Mouse (Mus musculus) hindbrain, embryonic 10.5 days (tissue): ENCODE data around the gene Zfp106. TPM values are rescaled to one million over a fixed set of nuclear protein-coding genes. Genes with fewer than 3 reads are reported as not detected.

Source experiments
- DNase-seq: peaks from one replicate; pipeline ENCODE4 v3.0.0-alpha.2; 2017; ENCODE audit warnings: low spot score
- H3K27ac ChIP-seq: fragments of 300-500 bp; sonication (generic); 2 replicates; pipeline ENCODE4 v1.5.1; 2016; ENCODE audit warnings: mild to moderate bottlenecking, moderate library complexity
- H3K27me3 ChIP-seq: fragments of 300-500 bp; sonication (generic); 2 replicates; pipeline ENCODE4 v1.6.1; 2016; ENCODE audit warnings: mild to moderate bottlenecking; ENCODE audit not compliant: poor library complexity, insufficient read depth, severe bottlenecking
- H3K36me3 ChIP-seq: fragments of 300-500 bp; sonication (generic); 2 replicates; pipeline ENCODE4 v1.6.1; 2016; ENCODE audit warnings: mild to moderate bottlenecking, moderate library complexity
- H3K4me1 ChIP-seq: fragments of 300-500 bp; sonication (generic); replicated peaks from 2 replicates; pipeline ENCODE4 v1.6.1; 2016; ENCODE audit warnings: mild to moderate bottlenecking
- H3K4me3 ChIP-seq: fragments of 300-500 bp; sonication (generic); 2 replicates; pipeline ENCODE4 v1.5.1; 2016; ENCODE audit warnings: mild to moderate bottlenecking, moderate library complexity
- H3K9me3 ChIP-seq: fragments of 300-500 bp; sonication (generic); 2 replicates; pipeline ENCODE4 v1.6.1; 2016; ENCODE audit warnings: mild to moderate bottlenecking, moderate library complexity
- WGBS: fragments of 180-500 bp; shearing (Covaris S2); methylation state at CpG from one replicate; pipeline ENCODE4 v1.1.7; 2016; 5-methylcytosine and 5-hydroxymethylcytosine counted together
- polyA plus RNA-seq: library from polyadenylated mRNA; unstranded; fragments of >200 nt; fragmentation: Nextera tagmentation; extraction: Ambion mirVana; gene quantifications from 2 replicates; pipeline ENCODE4 v1.2.1, GENCODE M21; 2016

Gene Zfp106
- polyA plus RNA-seq, 1 experiment from 2014 or later = 54.8 TPM

- Histone ChIP-seq H3K4me1 (no peaks in the 10 kb centered on the region), H3K27ac (no peak overlapping the region), H3K27me3 (no peaks in the 10 kb centered on the region), H3K4me3 (no peak overlapping the region), H3K9me3 (no peaks in the 10 kb centered on the region), H3K36me3 (no peaks in the 10 kb centered on the region)
- 91% methylated on average over 4 of the region's 4 CpGs for WGBS
- DNase-seq = no peak
Observed at GRCm38 (mm10) chr2:120460216-120460615, 103.4 kb downstream of the Zfp106 start.

Other genes starting within 250 kb of the Zfp106 start
- gene Pla2g4f, start 249.7 kb downstream of the Zfp106 start, polyA plus RNA-seq = not detected in 2 replicates
- 27.1 and 36.0 TPM in 2 replicates for gene Vps39, start 210.7 kb downstream of the Zfp106 start, polyA plus RNA-seq
- gene Ganc, start 159.9 kb downstream of the Zfp106 start, polyA plus RNA-seq = 8.0 and 8.2 TPM in 2 replicates
- gene Tmem87a, start 159.7 kb downstream of the Zfp106 start, polyA plus RNA-seq = 4.9 and 5.2 TPM in 2 replicates
- gene Capn3, start 107.8 kb downstream of the Zfp106 start, polyA plus RNA-seq = 1.6 and 2.6 TPM in 2 replicates
- 42.0 and 53.4 TPM in 2 replicates for gene Snap23, start 3.8 kb upstream of the Zfp106 start, polyA plus RNA-seq
- 32.5 and 37.0 TPM in 2 replicates for gene Haus2, start 45.5 kb upstream of the Zfp106 start, polyA plus RNA-seq
- gene Lrrc57, start 45.7 kb upstream of the Zfp106 start, polyA plus RNA-seq = 30.3 and 34.2 TPM in 2 replicates
- 2.8 and 3.2 TPM in 2 replicates for gene Stard9, start 65.3 kb upstream of the Zfp106 start, polyA plus RNA-seq